Mouse (Mus musculus): Measurements from ENCODE around the gene Cdc14a. TPM values are rescaled to one million over a fixed set of nuclear protein-coding genes. Genes with fewer than 3 reads are reported as not detected.

The Cdc14a gene
- polyA plus RNA-seq, 1 experiment from 2014 or later = 2.0 TPM

- 21% methylated on average over 11 of the region's 11 CpGs for WGBS (ENCODE audit: insufficient replicate concordance)
- no peaks in the 10 kb centered on the region for H3K27me3 ChIP-seq (ENCODE audit: control insufficient read depth, insufficient read depth, low read depth, low read length)
- peak overlapping the region; percentile 69 for H3K9ac ChIP-seq (ENCODE audit: low read depth, low read length)
- no peaks in the 10 kb centered on the region for H3K36me3 ChIP-seq (ENCODE audit: control insufficient read depth, insufficient read depth)
- peaks cover 53% of the 10 kb centered on the region for H3K4me1 ChIP-seq (ENCODE audit: control insufficient read depth, low read depth, low read length)
- peak overlapping the region; percentile 70 for H3K4me2 ChIP-seq (ENCODE audit: low read depth, low read length)
- H3K4me3 ChIP-seq (ENCODE audit: low read depth, low read length) = peak overlapping the region; percentile 45
- peak; percentile 95 for ATAC-seq (ENCODE audit: low read depth)
- H3K27ac ChIP-seq (ENCODE audit: low read length) = peak overlapping the region; percentile 96
- H3K9me3 ChIP-seq (replicated peaks; ENCODE audit: control insufficient read depth, low read length) = no peaks in the 10 kb centered on the region
Measured at GRCm38 (mm10) chr3:116388808-116389207, 35.0 kb downstream of the Cdc14a start.

GRCm38 (mm10) chr3:116386886-116387285, 36.9 kb downstream of the Cdc14a start:
- no peak overlapping the region for H3K4me3 ChIP-seq (ENCODE audit: low read depth, low read length)
- H3K4me2 ChIP-seq (ENCODE audit: low read depth, low read length) = no peak overlapping the region
- H3K27me3 ChIP-seq (ENCODE audit: control insufficient read depth, insufficient read depth, low read depth, low read length) = no peaks in the 10 kb centered on the region
- no peak for ATAC-seq (ENCODE audit: low read depth)
- H3K27ac ChIP-seq (ENCODE audit: low read length) = peak overlapping the region; percentile 64
- H3K36me3 ChIP-seq (ENCODE audit: control insufficient read depth, insufficient read depth) = no peaks in the 10 kb centered on the region
- H3K4me1 ChIP-seq (ENCODE audit: control insufficient read depth, low read depth, low read length) = peaks cover 53% of the 10 kb centered on the region
- H3K9me3 ChIP-seq (replicated peaks; ENCODE audit: control insufficient read depth, low read length) = no peaks in the 10 kb centered on the region
- no peak overlapping the region for H3K9ac ChIP-seq (ENCODE audit: low read depth, low read length)

GRCm38 (mm10) chr3:116386342-116386741, 37.5 kb downstream of the Cdc14a start:
- no peak for ATAC-seq (ENCODE audit: low read depth)
- Histone ChIP-seq H3K4me2 (ENCODE audit: low read depth, low read length) (no peak overlapping the region), H3K4me1 (ENCODE audit: control insufficient read depth, low read depth, low read length) (peaks cover 51% of the 10 kb centered on the region), H3K27me3 (ENCODE audit: control insufficient read depth, insufficient read depth, low read depth, low read length) (no peaks in the 10 kb centered on the region), H3K36me3 (ENCODE audit: control insufficient read depth, insufficient read depth) (no peaks in the 10 kb centered on the region), H3K9ac (ENCODE audit: low read depth, low read length) (no peak overlapping the region), H3K4me3 (ENCODE audit: low read depth, low read length) (no peak overlapping the region), H3K27ac (ENCODE audit: low read length) (peak overlapping the region; percentile 64), H3K9me3 (replicated peaks; ENCODE audit: control insufficient read depth, low read length) (no peaks in the 10 kb centered on the region)
- 36% methylated on average over 6 of the region's 6 CpGs for WGBS (ENCODE audit: insufficient replicate concordance)

GRCm38 (mm10) chr3:116384319-116384718, 39.5 kb downstream of the Cdc14a start:
- Histone ChIP-seq H3K4me1 (ENCODE audit: control insufficient read depth, low read depth, low read length) (peaks cover 35% of the 10 kb centered on the region), H3K36me3 (ENCODE audit: control insufficient read depth, insufficient read depth) (no peaks in the 10 kb centered on the region), H3K4me2 (ENCODE audit: low read depth, low read length) (no peak overlapping the region), H3K27ac (ENCODE audit: low read length) (no peak overlapping the region), H3K4me3 (ENCODE audit: low read depth, low read length) (no peak overlapping the region), H3K9me3 (replicated peaks; ENCODE audit: control insufficient read depth, low read length) (no peaks in the 10 kb centered on the region), H3K27me3 (ENCODE audit: control insufficient read depth, insufficient read depth, low read depth, low read length) (no peaks in the 10 kb centered on the region), H3K9ac (ENCODE audit: low read depth, low read length) (no peak overlapping the region)
- ATAC-seq (ENCODE audit: low read depth) = no peak
- 34% methylated on average over 7 of the region's 7 CpGs for WGBS (ENCODE audit: insufficient replicate concordance)

GRCm38 (mm10) chr3:116380319-116380718, 43.5 kb downstream of the Cdc14a start:
- H3K9me3 ChIP-seq (replicated peaks; ENCODE audit: control insufficient read depth, low read length) = no peaks in the 10 kb centered on the region
- no peak overlapping the region for H3K4me2 ChIP-seq (ENCODE audit: low read depth, low read length)
- H3K9ac ChIP-seq (ENCODE audit: low read depth, low read length) = no peak overlapping the region
- no peaks in the 10 kb centered on the region for H3K27me3 ChIP-seq (ENCODE audit: control insufficient read depth, insufficient read depth, low read depth, low read length)
- WGBS (ENCODE audit: insufficient replicate concordance) = 61% methylated on average over 9 of the region's 9 CpGs
- no peak overlapping the region for H3K27ac ChIP-seq (ENCODE audit: low read length)
- H3K4me3 ChIP-seq (ENCODE audit: low read depth, low read length) = no peak overlapping the region
- peaks cover 4% of the 10 kb centered on the region; the same call in 1 of the 2 replicates for H3K4me1 ChIP-seq (ENCODE audit: control insufficient read depth, low read depth, low read length)
- no peaks in the 10 kb centered on the region for H3K36me3 ChIP-seq (ENCODE audit: control insufficient read depth, insufficient read depth)
- no peak for ATAC-seq (ENCODE audit: low read depth)

GRCm38 (mm10) chr3:116375442-116375841, 48.4 kb downstream of the Cdc14a start:
- Histone ChIP-seq H3K4me2 (ENCODE audit: low read depth, low read length) (no peak overlapping the region), H3K4me3 (ENCODE audit: low read depth, low read length) (no peak overlapping the region), H3K9ac (ENCODE audit: low read depth, low read length) (no peak overlapping the region), H3K9me3 (replicated peaks; ENCODE audit: control insufficient read depth, low read length) (no peaks in the 10 kb centered on the region), H3K27ac (ENCODE audit: low read length) (no peak overlapping the region), H3K27me3 (ENCODE audit: control insufficient read depth, insufficient read depth, low read depth, low read length) (no peaks in the 10 kb centered on the region), H3K4me1 (ENCODE audit: control insufficient read depth, low read depth, low read length) (no peaks in the 10 kb centered on the region; the same call in 1 of the 2 replicates), H3K36me3 (ENCODE audit: control insufficient read depth, insufficient read depth) (no peaks in the 10 kb centered on the region)
- no peak for ATAC-seq (ENCODE audit: low read depth)
- WGBS (ENCODE audit: insufficient replicate concordance) = 75% methylated on average over 2 of the region's 2 CpGs

GRCm38 (mm10) chr3:116374486-116374885, 49.3 kb downstream of the Cdc14a start:
- H3K9me3 ChIP-seq (replicated peaks; ENCODE audit: control insufficient read depth, low read length) = no peaks in the 10 kb centered on the region
- no peaks in the 10 kb centered on the region for H3K36me3 ChIP-seq (ENCODE audit: control insufficient read depth, insufficient read depth)
- H3K4me3 ChIP-seq (ENCODE audit: low read depth, low read length) = no peak overlapping the region
- ATAC-seq (ENCODE audit: low read depth) = no peak
- H3K27ac ChIP-seq (ENCODE audit: low read length) = no peak overlapping the region
- H3K27me3 ChIP-seq (ENCODE audit: control insufficient read depth, insufficient read depth, low read depth, low read length) = no peaks in the 10 kb centered on the region
- no peak overlapping the region for H3K4me2 ChIP-seq (ENCODE audit: low read depth, low read length)
- H3K4me1 ChIP-seq (ENCODE audit: control insufficient read depth, low read depth, low read length) = no peaks in the 10 kb centered on the region; the same call in 1 of the 2 replicates
- 71% methylated on average over 5 of the region's 5 CpGs for WGBS (ENCODE audit: insufficient replicate concordance)
- no peak overlapping the region for H3K9ac ChIP-seq (ENCODE audit: low read depth, low read length)

GRCm38 (mm10) chr3:116373196-116373595, 50.6 kb downstream of the Cdc14a start:
- no peaks in the 10 kb centered on the region for H3K27me3 ChIP-seq (ENCODE audit: control insufficient read depth, insufficient read depth, low read depth, low read length)
- 58% methylated on average over 6 of the region's 6 CpGs for WGBS (ENCODE audit: insufficient replicate concordance)
- ATAC-seq (ENCODE audit: low read depth) = no peak
- no peak overlapping the region for H3K4me3 ChIP-seq (ENCODE audit: low read depth, low read length)
- no peaks in the 10 kb centered on the region for H3K9me3 ChIP-seq (replicated peaks; ENCODE audit: control insufficient read depth, low read length)
- no peak overlapping the region for H3K27ac ChIP-seq (ENCODE audit: low read length)
- no peak overlapping the region for H3K9ac ChIP-seq (ENCODE audit: low read depth, low read length)
- H3K36me3 ChIP-seq (ENCODE audit: control insufficient read depth, insufficient read depth) = no peaks in the 10 kb centered on the region
- H3K4me2 ChIP-seq (ENCODE audit: low read depth, low read length) = no peak overlapping the region
- no peaks in the 10 kb centered on the region; the same call in 1 of the 2 replicates for H3K4me1 ChIP-seq (ENCODE audit: control insufficient read depth, low read depth, low read length)

GRCm38 (mm10) chr3:116368868-116369437, 54.9 kb downstream of the Cdc14a start:
- WGBS (ENCODE audit: insufficient replicate concordance) = 57% methylated on average over 4 of the region's 4 CpGs
- Histone ChIP-seq H3K9ac (ENCODE audit: low read depth, low read length) (no peak overlapping the region), H3K27me3 (ENCODE audit: control insufficient read depth, insufficient read depth, low read depth, low read length) (no peaks in the 10 kb centered on the region), H3K4me2 (ENCODE audit: low read depth, low read length) (no peak overlapping the region), H3K27ac (ENCODE audit: low read length) (no peak overlapping the region), H3K36me3 (ENCODE audit: control insufficient read depth, insufficient read depth) (no peaks in the 10 kb centered on the region), H3K4me3 (ENCODE audit: low read depth, low read length) (no peak overlapping the region), H3K4me1 (ENCODE audit: control insufficient read depth, low read depth, low read length) (no peaks in the 10 kb centered on the region), H3K9me3 (replicated peaks; ENCODE audit: control insufficient read depth, low read length) (no peaks in the 10 kb centered on the region)
- ATAC-seq (ENCODE audit: low read depth) = no peak

Data from liver, embryonic 16.5 days (tissue).